Mouse (Mus musculus) C2C12 (cell line): ENCODE data around the gene 1810037I17Rik. TPM values are rescaled to one million over a fixed set of nuclear protein-coding genes. Genes with fewer than 3 reads are reported as not detected.

Experiments
- H3K27me3 ChIP-seq: one replicate; pipeline ENCODE4 v1.6.1; 2011; ENCODE audit not compliant: control insufficient read depth, insufficient read depth, insufficient read length
- H3K36me3 ChIP-seq: one replicate; pipeline ENCODE4 v1.6.1; 2011; ENCODE audit not compliant: control insufficient read depth, insufficient read depth
- H3K4me3 ChIP-seq: one replicate; pipeline ENCODE4 v1.5.1; 2011; ENCODE audit warnings: mild to moderate bottlenecking, control low read depth; ENCODE audit not compliant: poor library complexity, insufficient read depth, severe bottlenecking
- H3K79me2 ChIP-seq: one replicate; pipeline ENCODE4 v1.6.1; 2011; ENCODE audit not compliant: control insufficient read depth, insufficient read depth
- H3K79me3 ChIP-seq: one replicate; pipeline ENCODE4 v1.6.1; 2011; ENCODE audit warnings: low read depth, control low read depth
- H3ac ChIP-seq: one replicate; pipeline ENCODE3; 2011; ENCODE audit warnings: low read depth; ENCODE audit not compliant: control insufficient read depth, insufficient read length
- CEBPB ChIP-seq: IDR thresholded peaks from one replicate; pipeline ENCODE4 v1.6.1; 2011; ENCODE audit warnings: low read depth, mild to moderate bottlenecking, control low read depth, moderate library complexity
- CTCF ChIP-seq: IDR thresholded peaks from one replicate; pipeline ENCODE4 v1.5.1; 2011; ENCODE audit not compliant: control insufficient read depth, insufficient read depth, insufficient read length
- FOSL1 ChIP-seq: IDR thresholded peaks from one replicate; pipeline ENCODE4 v1.8.0; 2011; ENCODE audit warnings: mild to moderate bottlenecking, low read length; ENCODE audit not compliant: poor library complexity, insufficient read depth, severe bottlenecking
- MAX ChIP-seq: IDR thresholded peaks from one replicate; pipeline ENCODE4 v1.6.1; 2011; ENCODE audit warnings: mild to moderate bottlenecking, control low read depth
- MYOD1 ChIP-seq: IDR thresholded peaks from one replicate; pipeline ENCODE4 v1.6.1; 2011; ENCODE audit warnings: low read depth; ENCODE audit not compliant: control insufficient read depth, insufficient read length
- MYOG ChIP-seq: IDR thresholded peaks from one replicate; pipeline ENCODE4 v1.6.1; 2011; ENCODE audit not compliant: control insufficient read depth, insufficient read length; ENCODE audit errors: extremely low read depth
- USF1 ChIP-seq: IDR thresholded peaks from one replicate; pipeline ENCODE4 v1.6.1; 2011; ENCODE audit warnings: low read depth, mild to moderate bottlenecking, control low read depth, moderate library complexity
- polyA plus RNA-seq: library from polyadenylated mRNA; unstranded; fragments of >200 nt; fragmentation: generic; extraction: Trizol; gene quantifications from one replicate; pipeline ENCODE4 v1.2.1, GENCODE M21; 2012; ENCODE audit warnings: missing spikeins

The 1810037I17Rik gene
- polyA plus RNA-seq, 1 experiment: 64.2 TPM

DNA sequence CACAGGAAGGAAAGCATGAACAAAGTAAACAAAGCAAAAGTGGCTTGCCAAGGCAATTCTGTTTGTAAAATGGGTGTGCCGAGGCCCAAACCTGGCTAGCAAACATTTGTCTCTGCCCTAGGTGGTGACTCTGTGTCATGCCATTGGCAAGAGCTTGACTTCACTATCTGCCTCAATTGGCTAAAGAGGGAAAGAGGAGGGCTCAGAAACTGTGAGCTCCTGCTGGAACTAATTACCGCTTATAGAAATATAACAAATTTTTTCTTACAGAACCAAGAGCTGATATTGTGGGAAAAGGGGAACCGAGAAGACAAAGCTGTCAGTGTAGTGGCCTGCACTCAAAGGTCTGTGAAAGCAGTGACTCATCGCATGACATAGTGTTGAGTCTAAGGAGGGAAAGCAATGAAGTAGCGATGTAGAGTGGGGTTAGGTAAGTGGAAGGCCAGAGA lies 35.6 kb upstream of the 1810037I17Rik start:
- Histone ChIP-seq H3K79me3 (no peaks in the 10 kb centered on the region), H3ac (no peak overlapping the region), H3K27me3 (no peaks in the 10 kb centered on the region), H3K79me2 (no peaks in the 10 kb centered on the region), H3K4me3 (no peak overlapping the region), H3K36me3 (no peaks in the 10 kb centered on the region)
- TF ChIP-seq MAX: peak; percentile 55
- peak; percentile 42 for TF ChIP-seq FOSL1
- no peak for TF ChIP-seq CEBPB
- TF ChIP-seq USF1: no peak
- TF ChIP-seq MYOG: no peak
- no peak for TF ChIP-seq CTCF
- TF ChIP-seq MYOD1: peak; percentile 26

DNA sequence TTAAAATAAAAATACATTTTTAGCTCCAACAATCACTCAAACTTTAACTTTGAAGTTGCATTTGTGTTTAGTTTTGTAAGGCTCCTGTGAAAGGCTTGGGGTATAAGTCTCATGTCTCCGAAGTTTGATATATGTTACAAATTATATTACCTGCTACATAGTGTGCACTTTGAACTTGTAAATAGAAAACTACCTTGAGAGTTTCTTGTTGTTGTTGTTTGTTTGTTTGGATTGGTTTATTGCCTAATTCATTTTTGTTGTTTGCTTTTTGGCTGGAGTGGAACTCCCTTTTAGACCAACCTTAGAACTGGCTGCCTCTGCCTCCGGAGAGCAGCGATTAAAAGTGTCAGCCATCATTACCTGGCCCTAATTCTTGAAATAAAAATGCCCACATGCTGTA lies 29.2 kb upstream of the 1810037I17Rik start, which contains the start of gene Fabp2:
Gene Fabp2, plus strand, starts transcription at position 301 of the 400 bp plus-strand sequence.
- Histone ChIP-seq H3ac (no peak within 1 kb of the TSS), H3K27me3 (no peaks in the 10 kb centered on the region), H3K4me3 (no peak within 1 kb of the TSS), H3K79me3 (no peaks in the 10 kb centered on the region), H3K36me3 (no peaks in the 10 kb centered on the region), H3K79me2 (no peaks in the 10 kb centered on the region)
- TF ChIP-seq CTCF: no peak
- TF ChIP-seq MYOD1: no peak
- TF ChIP-seq MAX: no peak
- TF ChIP-seq USF1: no peak

DNA sequence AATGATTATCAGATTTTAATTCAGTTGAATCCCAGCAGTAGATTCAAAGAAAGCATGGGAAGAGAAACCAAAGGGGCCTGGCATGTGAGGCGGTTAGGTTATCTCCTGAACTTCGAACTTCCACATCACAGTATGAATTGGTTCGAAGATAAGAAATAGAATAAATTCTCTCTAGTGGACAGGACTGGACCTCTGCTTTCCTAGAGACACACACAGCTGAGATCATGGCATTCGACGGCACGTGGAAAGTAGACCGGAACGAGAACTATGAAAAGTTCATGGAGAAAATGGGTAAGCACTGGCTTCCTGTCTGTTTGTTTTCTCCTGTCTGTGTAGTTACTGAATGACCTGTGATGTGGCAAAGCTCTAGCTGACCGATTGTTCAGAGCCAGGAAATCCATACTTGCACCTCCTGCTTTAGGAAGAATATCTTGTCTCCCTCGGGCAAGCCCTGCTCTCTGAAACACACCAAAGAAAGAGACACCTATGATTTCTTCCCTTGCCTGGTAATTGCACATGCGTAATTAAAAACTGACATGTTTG lies 28.7 kb upstream of the 1810037I17Rik start:
- no peak for TF ChIP-seq USF1
- no peak for TF ChIP-seq CEBPB
- TF ChIP-seq MYOG: no peak
- TF ChIP-seq FOSL1: no peak
- TF ChIP-seq MYOD1: no peak
- no peak for TF ChIP-seq CTCF
- H3K79me2 ChIP-seq: no peaks in the 10 kb centered on the region

DNA sequence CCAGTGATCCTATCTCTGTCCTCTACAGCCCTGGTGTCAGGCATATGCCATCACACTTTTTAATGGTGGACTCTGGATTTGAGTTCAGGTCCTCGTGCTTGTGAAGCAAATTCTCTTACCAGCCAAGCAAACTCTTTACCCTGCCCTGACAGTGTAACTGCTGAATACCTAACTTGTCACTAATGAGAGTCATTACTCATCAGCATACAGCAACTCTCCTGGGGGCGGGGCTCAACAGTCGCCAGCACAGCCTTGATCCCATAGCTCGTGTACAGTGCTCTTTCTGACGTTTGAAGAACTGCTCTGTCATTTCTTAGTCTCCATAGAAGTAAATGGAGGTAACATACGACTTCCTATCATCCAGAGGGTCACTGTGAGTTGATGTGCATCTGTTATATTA lies 25.7 kb upstream of the 1810037I17Rik start:
- H3K79me2 ChIP-seq: no peaks in the 10 kb centered on the region
- H3K27me3 ChIP-seq: no peaks in the 10 kb centered on the region
- H3K36me3 ChIP-seq: no peaks in the 10 kb centered on the region
- TF ChIP-seq USF1: no peak
- TF ChIP-seq MAX: no peak
- no peak for TF ChIP-seq MYOD1
- TF ChIP-seq MYOG: no peak
- TF ChIP-seq FOSL1: no peak
- TF ChIP-seq CEBPB: no peak
- no peak for TF ChIP-seq CTCF
- H3K79me3 ChIP-seq: no peaks in the 10 kb centered on the region
- no peak overlapping the region for H3ac ChIP-seq
- H3K4me3 ChIP-seq: no peak overlapping the region

More for the DNA sequence above, 28.7 kb upstream of the 1810037I17Rik start:
- Histone ChIP-seq H3K36me3 (no peaks in the 10 kb centered on the region), H3K79me3 (no peaks in the 10 kb centered on the region), H3K4me3 (no peak overlapping the region), H3K27me3 (no peaks in the 10 kb centered on the region), H3ac (no peak overlapping the region)

DNA sequence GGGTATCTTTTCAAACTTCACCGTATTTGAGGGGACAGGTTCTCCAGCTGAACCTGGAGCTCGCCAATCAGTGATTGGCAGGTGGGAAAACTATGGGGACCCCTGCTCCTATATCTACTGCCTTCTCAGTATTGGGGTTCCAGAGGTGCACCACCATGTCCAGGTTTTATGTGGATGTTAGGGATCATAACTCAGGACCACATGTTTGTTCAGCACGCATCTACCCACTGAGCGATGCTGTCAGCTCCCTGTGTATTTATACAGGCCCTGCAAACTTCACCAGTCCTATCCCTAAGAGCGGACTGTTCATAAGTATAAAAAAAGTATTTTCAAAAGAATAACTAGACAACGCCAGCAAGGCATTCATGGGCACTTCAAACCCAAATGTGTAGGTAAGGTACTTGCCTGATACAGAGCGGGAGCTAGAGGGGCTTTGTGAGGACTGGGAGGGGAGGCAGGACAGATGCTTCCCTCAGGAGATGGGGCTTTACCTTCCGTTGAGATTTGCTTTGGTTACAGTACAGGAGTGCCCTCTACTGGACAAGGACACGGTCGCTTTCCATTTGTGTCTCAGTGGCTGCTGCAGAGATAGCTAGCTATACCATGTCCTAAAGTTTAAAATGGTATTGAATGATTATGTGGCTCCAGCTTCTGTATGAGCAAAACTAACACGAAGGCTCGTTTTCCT lies 20.1 kb upstream of the 1810037I17Rik start:
- Histone ChIP-seq H3K27me3 (no peaks in the 10 kb centered on the region), H3ac (no peak overlapping the region), H3K4me3 (no peak overlapping the region), H3K36me3 (no peaks in the 10 kb centered on the region), H3K79me3 (no peaks in the 10 kb centered on the region), H3K79me2 (no peaks in the 10 kb centered on the region)
- peak; percentile 40 for TF ChIP-seq CTCF
- TF ChIP-seq MYOD1: no peak
- no peak for TF ChIP-seq MAX

DNA sequence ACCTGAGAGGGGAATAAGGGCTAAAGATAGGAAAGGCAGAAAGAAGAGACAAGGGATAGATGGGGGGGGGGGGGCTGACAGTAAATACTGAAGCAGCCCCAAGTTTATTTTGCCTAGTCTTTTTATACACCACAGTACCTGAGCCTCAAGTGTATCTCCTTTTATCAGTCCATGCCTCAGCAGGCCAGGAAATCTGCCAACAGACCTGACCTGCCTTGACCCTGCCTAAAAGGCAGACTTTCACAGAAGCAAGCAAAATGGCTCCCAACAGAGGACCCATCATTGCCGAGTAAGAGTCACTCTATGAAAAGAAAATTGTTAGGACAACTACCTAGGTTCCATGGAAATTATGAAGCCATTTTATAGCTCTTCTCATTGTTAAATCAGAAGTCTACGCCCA lies 16.2 kb upstream of the 1810037I17Rik start:
- no peaks in the 10 kb centered on the region for H3K27me3 ChIP-seq
- H3K4me3 ChIP-seq: no peak overlapping the region
- no peak overlapping the region for H3ac ChIP-seq
- TF ChIP-seq MAX: no peak
- no peak for TF ChIP-seq MYOG
- no peak for TF ChIP-seq CTCF
- no peak for TF ChIP-seq USF1
- TF ChIP-seq MYOD1: no peak
- no peak for TF ChIP-seq CEBPB
- TF ChIP-seq FOSL1: no peak
- no peaks in the 10 kb centered on the region for H3K36me3 ChIP-seq
- no peaks in the 10 kb centered on the region for H3K79me2 ChIP-seq
- no peaks in the 10 kb centered on the region for H3K79me3 ChIP-seq
